Mouse (Mus musculus) kidney, postnatal 36 days (tissue): ENCODE results near the gene Utrn.

Source experiments
- DNase-seq, 2 experiments: peaks; one replicate each; pipeline ENCODE4 v3.0.0; 2021 to 2022; ENCODE audit warnings: mixed read lengths in 2 of 2

Gene Utrn

GRCm38 (mm10) chr10:12869029-12869671 lies at the start of gene Utrn:
Utrn (minus strand) TSS chr10:12869365.
- peak; percentile 78 to 85 for DNase-seq

GRCm38 (mm10) chr10:12917626-12918025 lies 48.5 kb upstream of the Utrn start:
- DNase-seq = no peak

GRCm38 (mm10) chr10:12916376-12916775 lies 47.2 kb upstream of the Utrn start:
- no peak for DNase-seq

GRCm38 (mm10) chr10:12915826-12916225 lies 46.7 kb upstream of the Utrn start:
- DNase-seq = no peak

- no peak for DNase-seq
These were observed 45.0 kb upstream of the Utrn start for GRCm38 (mm10) chr10:12914203-12914602.

GRCm38 (mm10) chr10:12911981-12912530 lies 42.9 kb upstream of the Utrn start:
- peak; percentile 19 to 38 for DNase-seq

- no peak for DNase-seq
These were observed 42.3 kb upstream of the Utrn start for GRCm38 (mm10) chr10:12911451-12911850.

GRCm38 (mm10) chr10:12909891-12910290 lies 40.7 kb upstream of the Utrn start:
- DNase-seq = no peak

- no peak for DNase-seq
These were observed 40.0 kb upstream of the Utrn start for GRCm38 (mm10) chr10:12909179-12909578.

GRCm38 (mm10) chr10:12904140-12904528 lies 35.0 kb upstream of the Utrn start:
- no peak for DNase-seq

GRCm38 (mm10) chr10:12903440-12904139 lies 34.4 kb upstream of the Utrn start:
- DNase-seq = no peak

- no peak for DNase-seq
These were observed 30.7 kb upstream of the Utrn start for GRCm38 (mm10) chr10:12899901-12900300.

- DNase-seq = no peak
These were observed 24.2 kb upstream of the Utrn start for GRCm38 (mm10) chr10:12893339-12893738.

- DNase-seq = peak; percentile 5 to 8
These were observed 19.2 kb upstream of the Utrn start for GRCm38 (mm10) chr10:12888373-12888772.

GRCm38 (mm10) chr10:12887792-12888191 lies 18.6 kb upstream of the Utrn start:
- DNase-seq = no peak

- peak; percentile 81 to 88 for DNase-seq
These were observed 15.3 kb upstream of the Utrn start for GRCm38 (mm10) chr10:12884308-12884948.

- peak; percentile 11 to 23 for DNase-seq
These were observed 12.7 kb upstream of the Utrn start for GRCm38 (mm10) chr10:12881911-12882310.

- DNase-seq = no peak
These were observed 10.1 kb upstream of the Utrn start for GRCm38 (mm10) chr10:12879313-12879695.

- DNase-seq = no peak
These were observed 9.6 kb upstream of the Utrn start for GRCm38 (mm10) chr10:12878661-12879312.

- no peak for DNase-seq
These were observed 7.3 kb upstream of the Utrn start for GRCm38 (mm10) chr10:12876426-12876825.

- no peak for DNase-seq
These were observed 6.2 kb upstream of the Utrn start for GRCm38 (mm10) chr10:12875410-12875809.

GRCm38 (mm10) chr10:12874577-12875277 lies 5.6 kb upstream of the Utrn start:
- DNase-seq = no peak

- no peak for DNase-seq
These were observed 681 bp upstream of the Utrn start for GRCm38 (mm10) chr10:12869846-12870245.
